Mouse (Mus musculus): ENCODE data around the gene Myo5c.

- TF ChIP-seq CTCF (IDR thresholded peaks at IDR 0.05; ENCODE audit: borderline replicate concordance, insufficient read depth, low read depth, low read length) (no peak), POLR2A (IDR thresholded peaks at IDR 0.05; ENCODE audit: borderline replicate concordance, insufficient read depth, low read length) (no peak)
Observed at GRCm38 (mm10) chr9:75219942-75220341, 11.9 kb upstream of the Myo5c start.

Measured in cerebellum, adult 2 months (tissue).